Mouse (Mus musculus) hindbrain, embryonic 16.5 days (tissue): ENCODE results near the gene Nup107. TPM values are rescaled to one million over a fixed set of nuclear protein-coding genes. Genes with fewer than 3 reads are reported as not detected.
"Not testable (repeated sequence)": the region's sequence is repeated elsewhere in the genome, so short reads cannot be mapped to it uniquely, and the experiment has no call there.

Source experiments
- ATAC-seq: fragments of 200-750 bp; cut with Nextera tagmentation; 2 replicates; pipeline ENCODE4 v1.8.0; 2017; ENCODE audit warnings: moderate TSS enrichment, moderate library complexity
- H3K27ac ChIP-seq: fragments of 300-500 bp; sonication (generic); 2 replicates; pipeline ENCODE4 v1.5.1; 2014; ENCODE audit warnings: low read depth, mild to moderate bottlenecking, control low read depth, low read length, moderate library complexity
- H3K27me3 ChIP-seq: fragments of 300-500 bp; sonication (generic); replicated peaks from 2 replicates; pipeline ENCODE4 v1.6.1; 2014; ENCODE audit warnings: low read length; ENCODE audit not compliant: control insufficient read depth, insufficient read depth
- H3K36me3 ChIP-seq: fragments of 300-500 bp; sonication (generic); 2 replicates; pipeline ENCODE4 v1.6.1; 2014; ENCODE audit warnings: mild to moderate bottlenecking, low read length, moderate library complexity, mixed read lengths; ENCODE audit not compliant: control insufficient read depth, insufficient read depth
- H3K4me1 ChIP-seq: fragments of 300-500 bp; sonication (generic); 2 replicates; pipeline ENCODE4 v1.6.1; 2014; ENCODE audit warnings: low read depth, low read length; ENCODE audit not compliant: control insufficient read depth, insufficient read depth
- H3K4me2 ChIP-seq: fragments of 300-500 bp; sonication (generic); 2 replicates; pipeline ENCODE4 v1.6.1; 2014; ENCODE audit warnings: mild to moderate bottlenecking, low read length, control low read depth, moderate library complexity
- H3K4me3 ChIP-seq: fragments of 300-500 bp; sonication (generic); 2 replicates; pipeline ENCODE4 v1.5.1; 2014; ENCODE audit warnings: mild to moderate bottlenecking, low read length, control low read depth, moderate library complexity
- H3K9ac ChIP-seq: fragments of 300-500 bp; sonication (generic); 2 replicates; pipeline ENCODE4 v1.6.1; 2014; ENCODE audit warnings: low read depth, mild to moderate bottlenecking, control low read depth, low read length, moderate library complexity
- H3K9me3 ChIP-seq: fragments of 300-500 bp; sonication (generic); 2 replicates; pipeline ENCODE4 v1.6.1; 2014; ENCODE audit warnings: mild to moderate bottlenecking, low read length, moderate library complexity; ENCODE audit not compliant: control insufficient read depth
- WGBS: fragments of 180-500 bp; shearing (Covaris S2); extraction: QIAGEN DNeasy Blood & Tissue Kit; methylation state at CpG from one replicate; pipeline ENCODE4 v1.1.7; 2014; 5-methylcytosine and 5-hydroxymethylcytosine counted together
- polyA plus RNA-seq: library from polyadenylated mRNA; unstranded; fragments of >200 nt; fragmentation: Nextera tagmentation; extraction: Ambion mirVana; gene quantifications from 2 replicates; pipeline ENCODE4 v1.2.1, GENCODE M21; 2015

Nup107 gene
- polyA plus RNA-seq, 1 experiment from 2014 or later = 32.0 TPM

- Histone ChIP-seq H3K4me1 (peaks cover 21% of the 10 kb centered on the region), H3K27me3 (no peaks in the 10 kb centered on the region), H3K27ac (no peak overlapping the region), H3K9ac (no peak overlapping the region), H3K4me3 (no peak overlapping the region), H3K36me3 (peaks cover 13% of the 10 kb centered on the region), H3K4me2 (no peak overlapping the region), H3K9me3 (no peaks in the 10 kb centered on the region)
- no peak for ATAC-seq
- WGBS = 80% methylated on average over 6 of the region's 6 CpGs
These were observed 86.1 kb downstream of the Nup107 start for GRCm38 (mm10) chr10:117706440-117706839.

GRCm38 (mm10) chr10:117705806-117706205 is 86.7 kb downstream of the Nup107 start:
- no peak overlapping the region for H3K4me3 ChIP-seq
- no peaks in the 10 kb centered on the region for H3K9me3 ChIP-seq
- no peak overlapping the region for H3K4me2 ChIP-seq
- no peaks in the 10 kb centered on the region for H3K27me3 ChIP-seq
- no peak overlapping the region for H3K27ac ChIP-seq
- ATAC-seq = no peak
- peaks cover 16% of the 10 kb centered on the region for H3K36me3 ChIP-seq
- H3K4me1 ChIP-seq = peaks cover 17% of the 10 kb centered on the region
- H3K9ac ChIP-seq = no peak overlapping the region

GRCm38 (mm10) chr10:117704964-117705335 is 87.6 kb downstream of the Nup107 start:
- peaks cover 19% of the 10 kb centered on the region for H3K36me3 ChIP-seq
- ATAC-seq = no peak

DNA sequence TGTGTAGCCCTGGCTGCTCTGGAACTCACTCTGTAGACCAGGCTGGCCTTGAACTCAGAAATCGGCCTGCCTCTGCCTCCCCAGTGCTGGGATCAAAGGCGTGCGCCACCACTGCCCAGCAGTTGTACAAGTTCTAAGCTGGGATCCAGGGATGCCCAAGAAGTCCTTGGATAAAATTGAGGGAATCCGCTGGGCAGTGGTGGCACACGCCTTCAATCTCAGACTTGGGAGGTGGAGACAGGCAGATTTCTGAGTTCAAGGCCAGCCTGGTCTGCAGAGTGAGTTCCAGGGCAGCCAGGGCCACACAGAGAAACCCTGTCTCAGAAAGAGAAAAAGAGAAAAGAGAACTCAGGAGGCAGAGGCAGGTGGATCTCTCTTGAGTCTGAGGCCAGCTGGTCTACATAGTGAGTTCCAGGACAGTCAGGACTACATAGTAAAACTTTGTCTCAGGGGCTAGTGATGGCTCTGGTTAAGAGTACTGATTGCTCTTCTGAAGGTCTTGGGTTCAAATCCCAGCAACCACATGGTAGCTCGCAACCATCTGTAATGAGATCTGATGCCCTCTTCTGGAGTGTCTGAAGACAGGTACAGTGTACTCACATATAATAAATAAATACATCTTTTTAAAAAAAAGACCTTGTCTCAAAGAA is 88.1 kb downstream of the Nup107 start:
- H3K9me3 ChIP-seq, H3K9ac ChIP-seq, H3K27ac ChIP-seq, H3K27me3 ChIP-seq, H3K4me3 ChIP-seq, ATAC-seq, H3K4me2 ChIP-seq: not testable (repeated sequence)
- peaks cover 17% of the 10 kb centered on the region for H3K4me1 ChIP-seq
- 98% methylated on average over 6 of the region's 6 CpGs for WGBS
- peaks cover 24% of the 10 kb centered on the region for H3K36me3 ChIP-seq

More at GRCm38 (mm10) chr10:117704964-117705335, 87.6 kb downstream of the Nup107 start:
- H3K9ac ChIP-seq = no peak overlapping the region
- peaks cover 17% of the 10 kb centered on the region for H3K4me1 ChIP-seq
- H3K9me3 ChIP-seq = no peaks in the 10 kb centered on the region
- H3K4me2 ChIP-seq = no peak overlapping the region
- 94% methylated on average over 6 of the region's 6 CpGs for whole genome bisulfite sequencing
- no peaks in the 10 kb centered on the region for H3K27me3 ChIP-seq
- H3K27ac ChIP-seq = no peak overlapping the region
- H3K4me3 ChIP-seq = no peak overlapping the region

DNA sequence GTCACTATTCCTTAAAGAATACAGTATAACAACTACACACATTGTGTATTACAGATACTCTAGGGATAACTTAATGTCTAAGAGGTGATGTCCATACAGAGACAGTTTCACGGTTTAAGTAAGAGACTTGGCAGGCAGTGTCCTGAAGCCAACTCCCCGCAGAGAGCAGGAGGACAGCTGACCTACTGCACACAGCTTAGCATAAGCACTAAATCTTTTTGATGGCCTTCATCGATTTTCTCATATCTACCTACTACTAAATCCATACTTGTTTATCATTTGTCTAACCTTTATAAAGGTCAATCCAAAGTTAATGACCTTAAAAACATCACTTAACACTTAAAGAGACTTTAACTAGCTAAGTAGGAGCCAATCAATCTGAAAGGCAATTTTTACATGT is 89.0 kb downstream of the Nup107 start:
- H3K4me1 ChIP-seq = peaks cover 9% of the 10 kb centered on the region; the same call in 1 of the 2 replicates
- H3K36me3 ChIP-seq = peaks cover 27% of the 10 kb centered on the region
- H3K27me3 ChIP-seq = no peaks in the 10 kb centered on the region
- H3K4me3 ChIP-seq = no peak overlapping the region
- no peak overlapping the region for H3K27ac ChIP-seq
- no peak overlapping the region for H3K4me2 ChIP-seq
- WGBS = 88% methylated on average over 3 of the region's 3 CpGs
- no peaks in the 10 kb centered on the region for H3K9me3 ChIP-seq
- H3K9ac ChIP-seq = no peak overlapping the region
- no peak for ATAC-seq

DNA sequence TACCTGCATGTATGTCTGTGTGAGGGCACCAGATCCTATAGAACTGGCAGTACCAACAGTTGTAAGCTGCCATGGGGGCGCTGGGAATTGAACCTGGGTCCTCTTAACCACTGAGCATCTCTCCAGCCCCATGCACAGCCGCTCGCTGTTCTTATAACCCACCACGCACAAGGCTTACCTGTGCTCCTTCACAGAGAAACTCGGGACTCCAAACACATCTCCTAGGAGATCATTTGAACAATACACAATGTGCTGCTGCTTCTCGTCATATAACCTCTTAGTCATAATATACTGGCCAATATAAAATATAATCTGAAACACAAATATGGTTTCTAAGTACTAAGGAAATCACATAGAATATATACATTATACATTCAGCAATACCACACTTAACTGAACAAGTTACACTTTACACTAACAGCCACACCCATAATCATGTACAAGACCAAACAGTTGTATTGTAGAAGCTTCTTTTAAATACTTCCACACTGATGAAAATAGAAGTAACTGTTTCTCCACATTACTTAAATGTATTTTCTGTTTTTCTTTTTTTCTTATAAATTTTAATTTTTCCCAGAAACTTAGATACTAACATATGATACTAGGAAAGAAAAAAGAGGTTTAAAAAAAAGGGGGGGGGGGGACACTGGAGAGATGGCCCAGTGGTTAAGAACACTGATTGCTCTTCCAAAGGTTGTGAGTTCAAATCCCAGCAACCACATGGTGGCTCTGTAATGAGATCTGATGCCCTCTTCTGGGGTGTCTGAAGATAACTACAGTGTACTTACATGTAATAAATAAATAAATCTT is 90.3 kb downstream of the Nup107 start:
- H3K4me1 ChIP-seq = peaks cover 5% of the 10 kb centered on the region; the same call in 1 of the 2 replicates
- H3K4me3 ChIP-seq = no peak overlapping the region
- ATAC-seq = no peak
- H3K9me3 ChIP-seq = no peaks in the 10 kb centered on the region
- H3K27me3 ChIP-seq = no peaks in the 10 kb centered on the region
- no peak overlapping the region for H3K27ac ChIP-seq
- 98% methylated on average over 6 of the region's 6 CpGs for WGBS
- peaks cover 34% of the 10 kb centered on the region for H3K36me3 ChIP-seq
- H3K4me2 ChIP-seq = no peak overlapping the region
- no peak overlapping the region for H3K9ac ChIP-seq

GRCm38 (mm10) chr10:117701034-117701829 is 91.3 kb downstream of the Nup107 start:
- Histone ChIP-seq H3K9ac (no peak overlapping the region), H3K4me2 (no peak overlapping the region), H3K4me1 (no peaks in the 10 kb centered on the region), H3K27me3 (no peaks in the 10 kb centered on the region), H3K9me3 (no peaks in the 10 kb centered on the region), H3K4me3 (no peak overlapping the region), H3K27ac (no peak overlapping the region), H3K36me3 (peaks cover 41% of the 10 kb centered on the region)
- 95% methylated on average over 6 of the region's 6 CpGs for WGBS
- no peak for ATAC-seq
